Mouse (Mus musculus): ENCODE results near the gene Fam53b. TPM values are rescaled to one million over a fixed set of nuclear protein-coding genes. Genes with fewer than 3 reads are reported as not detected.
A peak's percentile ranks its signal among the peaks of the same experiment; 100 is the strongest.

Fam53b gene
- total and polyA plus RNA-seq, 3 experiments, result 15.6 to 30.9 (median 22.1) TPM

DNA sequence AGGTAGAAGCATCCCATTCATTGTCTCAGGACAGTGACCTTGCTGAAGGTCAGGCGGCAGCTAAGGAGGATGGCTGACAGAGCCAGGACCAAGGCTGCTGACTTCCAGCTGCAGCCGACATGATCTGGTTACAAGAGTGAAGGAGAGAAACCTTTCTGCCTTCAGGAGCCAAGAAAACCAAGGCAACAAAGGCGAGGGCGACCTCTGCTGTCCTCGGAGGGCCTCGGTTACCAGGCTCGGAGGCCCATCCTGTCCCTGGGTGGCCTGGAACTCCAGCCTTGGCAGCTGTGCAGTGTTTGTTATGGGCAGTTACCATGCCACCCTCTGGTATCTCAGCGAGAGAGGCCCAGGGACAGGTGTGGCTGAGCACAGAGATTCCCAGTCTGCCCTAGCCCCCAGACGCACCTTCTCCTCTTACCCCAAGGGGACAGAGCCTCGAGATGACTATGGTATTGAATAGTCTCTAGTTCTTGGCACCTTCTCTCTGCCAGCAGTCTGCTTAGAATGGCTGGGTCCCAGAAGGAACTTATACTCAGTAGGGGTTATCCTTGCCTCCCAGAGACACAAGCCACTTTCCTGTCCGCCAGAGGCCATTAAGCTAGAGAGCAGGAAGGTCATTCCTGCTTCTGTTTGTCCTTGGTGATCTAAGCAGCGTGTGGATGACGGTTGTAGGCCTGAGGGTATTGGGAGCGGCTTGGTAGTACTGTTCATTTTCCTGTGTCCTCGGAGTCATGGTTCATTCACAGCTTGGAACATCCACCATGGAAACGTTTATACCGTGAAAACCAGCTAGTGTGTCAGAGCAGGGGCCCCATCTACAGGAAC, 139.5 kb downstream of the Fam53b start:
- no peaks in the 10 kb centered on the region for H3K9me3 ChIP-seq (replicated peaks; ENCODE audit: low read length)
- peaks cover 0 to 8% of the 10 kb centered on the region in 2 experiments for H3K36me3 ChIP-seq (replicated peaks in 1 of 2; ENCODE audit: control insufficient read depth in 1 of 2, insufficient read depth in 1 of 2, low read length in 1 of 2)
- peaks cover 12 to 32% of the 10 kb centered on the region in 2 experiments for H3K4me1 ChIP-seq (ENCODE audit: control insufficient read depth in 1 of 2, insufficient read depth in 2 of 2)
- DNase-seq (ENCODE audit: extremely low read depth), result no peak
- no peak overlapping the region for H3K27ac ChIP-seq (ENCODE audit: insufficient read depth, low read depth)
- dilution Hi-C loops (cut with MboI; ENCODE audit: extremely low pct_ligation_motif_present, extremely low pct_unique_long_range_greater_than_20kb, low sequenced_read_pairs) (no loop called here), in situ Hi-C loops (cut with MboI; ENCODE audit: low pct_ligation_motif_present, low pct_unique_long_range_greater_than_20kb, low sequenced_read_pairs) (loop anchor here (5.0 kb wide), 1 partner anchor 133 kb away; no protein-coding TSS in a partner anchor)
- no peak overlapping the region for H3K4me2 ChIP-seq (ENCODE audit: insufficient read depth, low read depth, poor library complexity, severe bottlenecking)
- no peak overlapping the region for H3K9ac ChIP-seq (ENCODE audit: insufficient read depth, low read depth)
- H3K27me3 ChIP-seq (replicated peaks), result no peaks in the 10 kb centered on the region
- no peak overlapping the region for H3K4me3 ChIP-seq (replicated peaks in 1 of 3; ENCODE audit: low read depth in 2 of 3, low read length in 2 of 3, poor library complexity in 1 of 3)
- no peaks in the 10 kb centered on the region for H3K79me2 ChIP-seq (replicated peaks; ENCODE audit: control insufficient read depth, extremely low read depth, insufficient read depth, poor library complexity, severe bottlenecking)
- no peak for TF ChIP-seq POLR2AphosphoS2 (IDR thresholded peaks at IDR 0.05; ENCODE audit: low read depth, low read length)
- no peak for TF ChIP-seq MAX (IDR thresholded peaks at IDR 0.05; ENCODE audit: low read length)
- TF ChIP-seq TCF12 (IDR thresholded peaks at IDR 0.05; ENCODE audit: low read depth, low read length), result no peak
- TF ChIP-seq JUND (conservative IDR thresholded peaks at IDR 0.05; ENCODE audit: low read depth, low read length), result no peak
- TF ChIP-seq EP300 (IDR thresholded peaks at IDR 0.05; ENCODE audit: low read length), result no peak
- TF ChIP-seq NRF1 (IDR thresholded peaks at IDR 0.05; ENCODE audit: low read depth, low read length), result no peak
- TF ChIP-seq CHD1 (IDR thresholded peaks at IDR 0.05; ENCODE audit: low read depth, low read length), result no peak
- TF ChIP-seq ZNF384 (IDR thresholded peaks at IDR 0.05; ENCODE audit: low read depth, low read length), result no peak
- peak; percentile 39 for TF ChIP-seq RAD21 (IDR thresholded peaks at IDR 0.05; ENCODE audit: low read depth, low read length)
- no peak for TF ChIP-seq JUN (IDR thresholded peaks at IDR 0.05; ENCODE audit: insufficient read depth, low read depth, low read length)
- TF ChIP-seq HCFC1 (IDR thresholded peaks at IDR 0.05; ENCODE audit: low read depth, low read length), result no peak
- TF ChIP-seq CTCF (conservative IDR thresholded peaks at IDR 0.05 in 1 of 2, IDR thresholded peaks at IDR 0.05 in 1 of 2; ENCODE audit: low read depth in 2 of 2, low read length in 2 of 2), result peak in 1 of 2 experiments; percentile 48; a peak in 2 of 4 replicates
- no peak for TF ChIP-seq PAX5 (IDR thresholded peaks at IDR 0.05; ENCODE audit: low read length)
- no peak for TF ChIP-seq MYC (IDR thresholded peaks at IDR 0.05; ENCODE audit: low read depth, low read length)
- no peak for TF ChIP-seq GABPA (IDR thresholded peaks at IDR 0.05; ENCODE audit: insufficient replicate concordance, low read depth, low read length)

GRCm38 (mm10) chr7:132672481-132672959, 141.2 kb downstream of the Fam53b start:
- peaks cover 12 to 31% of the 10 kb centered on the region in 2 experiments for H3K4me1 ChIP-seq (ENCODE audit: control insufficient read depth in 1 of 2, insufficient read depth in 2 of 2)
- TF ChIP-seq ETS1 (conservative IDR thresholded peaks at IDR 0.05; ENCODE audit: low read depth, low read length) (peak; percentile 43; the same call in 1 of the 2 replicates), MAZ (IDR thresholded peaks at IDR 0.05; ENCODE audit: low read depth, low read length) (no peak), SMC3 (IDR thresholded peaks at IDR 0.05; ENCODE audit: low read depth, low read length) (no peak), SIN3A (IDR thresholded peaks at IDR 0.05; ENCODE audit: low read length) (no peak), BHLHE40 (IDR thresholded peaks at IDR 0.05; ENCODE audit: low read depth, low read length) (peak; percentile 55), MAX (IDR thresholded peaks at IDR 0.05; ENCODE audit: low read length) (no peak), TCF12 (IDR thresholded peaks at IDR 0.05; ENCODE audit: low read depth, low read length) (peak; percentile 27; the same call in 1 of the 2 replicates), RCOR1 (conservative IDR thresholded peaks at IDR 0.05; ENCODE audit: low read depth, low read length) (no peak), USF1 (IDR thresholded peaks at IDR 0.05; ENCODE audit: low read depth, low read length) (no peak), ZMIZ1 (IDR thresholded peaks at IDR 0.05; ENCODE audit: low read depth, low read length) (no peak), CTCF (conservative IDR thresholded peaks at IDR 0.05 in 1 of 2, IDR thresholded peaks at IDR 0.05 in 1 of 2; ENCODE audit: low read depth in 2 of 2, low read length in 2 of 2) (no peak), NELFE (IDR thresholded peaks at IDR 0.05; ENCODE audit: low read depth, low read length) (no peak), JUND (conservative IDR thresholded peaks at IDR 0.05; ENCODE audit: low read depth, low read length) (no peak), MAFK (IDR thresholded peaks at IDR 0.05; ENCODE audit: insufficient replicate concordance, low read length) (no peak), NRF1 (IDR thresholded peaks at IDR 0.05; ENCODE audit: low read depth, low read length) (no peak), RAD21 (IDR thresholded peaks at IDR 0.05; ENCODE audit: low read depth, low read length) (no peak), IRF4 (IDR thresholded peaks at IDR 0.05; ENCODE audit: low read depth, low read length) (no peak), CHD2 (IDR thresholded peaks at IDR 0.05; ENCODE audit: low read length) (no peak), POLR2A (IDR thresholded peaks at IDR 0.05; ENCODE audit: low read depth, low read length) (peak; percentile 29; the same call in 1 of the 2 replicates), ZNF384 (IDR thresholded peaks at IDR 0.05; ENCODE audit: low read depth, low read length) (no peak), CHD1 (IDR thresholded peaks at IDR 0.05; ENCODE audit: low read depth, low read length) (no peak), TBP (conservative IDR thresholded peaks at IDR 0.05; ENCODE audit: low read depth, low read length) (no peak), GABPA (IDR thresholded peaks at IDR 0.05; ENCODE audit: insufficient replicate concordance, low read depth, low read length) (no peak)
- in situ Hi-C loops (cut with MboI; ENCODE audit: low pct_ligation_motif_present, low pct_unique_long_range_greater_than_20kb, low sequenced_read_pairs), result loop anchor here (5.0 kb wide), 1 partner anchor 135 kb away; no protein-coding TSS in a partner anchor
- H3K36me3 ChIP-seq (replicated peaks in 1 of 2; ENCODE audit: control insufficient read depth in 1 of 2, insufficient read depth in 1 of 2, low read length in 1 of 2), result peaks cover 0 to 5% of the 10 kb centered on the region in 2 experiments
- DNase-seq (ENCODE audit: extremely low read depth), result peak; percentile 74
- H3K9me3 ChIP-seq (replicated peaks; ENCODE audit: low read length), result no peaks in the 10 kb centered on the region
- no peak overlapping the region for H3K27ac ChIP-seq (ENCODE audit: insufficient read depth, low read depth)
- no peak overlapping the region for H3K9ac ChIP-seq (ENCODE audit: insufficient read depth, low read depth)
- no peak overlapping the region for H3K4me3 ChIP-seq (replicated peaks in 1 of 3; ENCODE audit: low read depth in 2 of 3, low read length in 2 of 3, poor library complexity in 1 of 3)
- no peaks in the 10 kb centered on the region for H3K79me2 ChIP-seq (replicated peaks; ENCODE audit: control insufficient read depth, extremely low read depth, insufficient read depth, poor library complexity, severe bottlenecking)
- dilution Hi-C loops (cut with MboI; ENCODE audit: extremely low pct_ligation_motif_present, extremely low pct_unique_long_range_greater_than_20kb, low sequenced_read_pairs), result no loop called here
- H3K4me2 ChIP-seq (ENCODE audit: insufficient read depth, low read depth, poor library complexity, severe bottlenecking), result no peak overlapping the region
- H3K27me3 ChIP-seq (replicated peaks), result no peaks in the 10 kb centered on the region

Measured in CH12.LX (cell line).